Mouse (Mus musculus) yolk sac, embryonic 10.5 days (tissue): ENCODE measurements around the gene Smarcd2.

Experiments used
- DNase-seq: peaks from one replicate; pipeline ENCODE4 v3.0.0-alpha.2; 2017; ENCODE audit warnings: low spot score

Smarcd2 gene

GRCm38 (mm10) chr11:106274971-106275411 lies 2.2 kb upstream of the Smarcd2 start:
- peak; percentile 46 for DNase-seq

GRCm38 (mm10) chr11:106274374-106274773 lies 1.6 kb upstream of the Smarcd2 start:
- DNase-seq, result no peak

DNA sequence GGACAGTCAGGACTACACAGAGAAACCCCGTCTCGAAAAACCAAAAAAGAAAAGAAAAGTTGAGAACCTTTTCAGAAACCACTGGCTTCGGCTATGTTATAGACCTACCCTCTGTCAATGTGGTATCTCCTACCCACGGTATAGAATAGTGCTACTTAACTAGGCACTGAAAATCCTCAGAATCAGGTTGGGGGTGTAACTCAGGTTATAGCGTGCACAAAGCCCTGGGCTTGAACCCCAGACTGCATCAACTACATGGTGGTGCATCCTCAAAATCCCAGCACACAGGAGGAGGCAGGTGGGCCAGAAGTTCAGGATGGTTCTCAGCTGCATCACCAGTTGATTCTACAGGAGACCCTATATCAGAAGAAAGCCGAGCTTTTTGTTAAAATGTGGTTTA lies 1.0 kb upstream of the Smarcd2 start:
- DNase-seq, result no peak

DNA sequence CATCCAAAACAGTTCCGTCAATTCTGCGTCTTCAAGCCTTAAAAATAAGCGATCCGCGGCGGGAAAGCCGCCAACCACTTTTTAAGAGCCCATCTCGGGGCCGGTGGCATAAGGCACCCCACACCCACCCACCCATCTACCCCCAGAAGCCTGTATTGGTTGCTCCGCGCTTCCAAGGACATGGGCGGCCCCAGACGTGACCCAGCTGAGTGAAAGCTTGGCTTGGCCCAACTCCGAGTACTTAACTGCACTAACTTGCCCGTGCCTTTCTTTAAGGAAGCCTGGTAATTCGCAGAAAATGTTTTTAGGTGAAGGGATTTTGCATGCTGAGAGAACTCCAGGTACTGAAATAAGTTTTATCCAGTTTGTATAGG lies 526 bp upstream of the Smarcd2 start:
- DNase-seq, result no peak

DNA sequence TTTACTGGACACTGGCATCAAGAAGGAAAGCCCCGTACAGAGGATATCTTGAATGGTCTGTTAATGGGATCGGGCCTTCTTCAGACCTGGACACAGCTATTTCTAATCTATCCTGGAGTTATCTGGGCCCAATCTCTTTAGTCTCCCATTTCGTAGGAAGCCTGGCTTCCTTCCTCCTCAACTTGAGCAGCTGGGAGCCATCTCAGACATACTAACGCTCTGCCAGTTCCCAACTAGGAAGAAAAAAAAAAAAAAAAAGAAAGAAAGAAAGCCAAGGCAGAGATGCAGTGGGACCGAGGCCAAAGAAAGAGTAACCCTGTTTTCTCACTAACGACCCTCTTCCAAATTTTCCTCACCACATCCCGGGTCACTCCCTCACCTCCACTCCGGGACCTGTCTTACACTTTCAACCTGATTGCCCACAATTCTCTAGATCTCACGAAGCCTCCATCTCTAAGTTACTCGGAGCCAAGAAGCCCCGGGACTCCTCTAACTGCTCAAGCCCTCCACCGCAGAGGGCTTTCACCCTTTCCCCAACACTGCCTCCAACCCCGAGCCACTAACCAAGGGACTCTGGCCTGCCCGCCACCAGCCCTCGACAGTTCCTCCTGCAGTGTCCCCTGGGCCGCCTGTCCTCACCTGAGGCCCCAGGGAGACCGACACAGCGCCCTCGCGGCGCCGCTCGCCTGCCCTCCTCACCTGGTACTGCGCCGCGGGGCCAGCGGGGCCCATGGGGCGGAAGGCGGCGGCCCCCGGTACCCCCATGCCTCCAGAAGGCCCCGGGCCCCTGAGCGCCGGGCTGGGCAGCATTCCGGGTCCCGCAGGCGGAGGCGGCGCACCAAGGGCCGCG lies 753 bp downstream of the Smarcd2 start:
- DNase-seq, result no peak

- no peak for DNase-seq
Measured at GRCm38 (mm10) chr11:106271131-106271793, 1.5 kb downstream of the Smarcd2 start.

GRCm38 (mm10) chr11:106269060-106269431 lies 3.7 kb downstream of the Smarcd2 start:
- peak; percentile 17 for DNase-seq

DNA sequence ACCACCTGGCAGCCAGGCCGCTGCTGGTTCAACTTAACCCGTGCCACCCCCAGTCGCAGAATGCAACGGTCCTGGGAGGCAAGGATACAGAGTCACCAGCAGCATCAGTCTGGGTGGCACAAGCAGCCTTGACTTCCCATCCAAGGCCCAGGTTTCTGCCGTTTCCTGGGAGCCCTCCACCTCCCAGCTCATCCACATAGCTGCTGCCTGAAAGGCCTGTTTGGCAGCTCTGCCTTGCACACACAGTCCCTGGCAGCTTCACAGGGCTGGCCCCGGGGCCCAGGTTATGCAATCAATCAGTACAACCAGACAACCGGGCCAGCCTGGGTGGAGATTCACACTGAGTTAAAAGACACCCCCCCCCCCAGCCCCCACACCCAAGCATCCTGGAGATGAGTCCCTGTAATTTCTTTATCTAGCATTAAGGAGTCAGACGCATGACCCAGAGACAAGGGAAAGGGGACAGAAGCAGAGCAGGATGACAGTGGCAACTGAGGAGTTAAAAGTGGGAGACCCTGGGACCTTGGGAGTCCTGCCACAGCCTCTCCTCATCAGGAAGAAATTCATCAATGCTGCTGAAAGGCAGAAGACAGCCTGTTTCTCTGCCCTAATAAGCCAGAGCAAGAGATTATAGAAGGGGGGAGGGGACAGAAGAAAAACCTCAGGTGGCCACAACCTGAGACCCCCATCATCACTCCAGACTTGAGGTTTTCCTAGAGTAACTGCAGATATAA lies 4.3 kb downstream of the Smarcd2 start:
- DNase-seq, result peak; percentile 53

GRCm38 (mm10) chr11:106267871-106268270 lies 4.9 kb downstream of the Smarcd2 start:
- DNase-seq, result no peak

DNA sequence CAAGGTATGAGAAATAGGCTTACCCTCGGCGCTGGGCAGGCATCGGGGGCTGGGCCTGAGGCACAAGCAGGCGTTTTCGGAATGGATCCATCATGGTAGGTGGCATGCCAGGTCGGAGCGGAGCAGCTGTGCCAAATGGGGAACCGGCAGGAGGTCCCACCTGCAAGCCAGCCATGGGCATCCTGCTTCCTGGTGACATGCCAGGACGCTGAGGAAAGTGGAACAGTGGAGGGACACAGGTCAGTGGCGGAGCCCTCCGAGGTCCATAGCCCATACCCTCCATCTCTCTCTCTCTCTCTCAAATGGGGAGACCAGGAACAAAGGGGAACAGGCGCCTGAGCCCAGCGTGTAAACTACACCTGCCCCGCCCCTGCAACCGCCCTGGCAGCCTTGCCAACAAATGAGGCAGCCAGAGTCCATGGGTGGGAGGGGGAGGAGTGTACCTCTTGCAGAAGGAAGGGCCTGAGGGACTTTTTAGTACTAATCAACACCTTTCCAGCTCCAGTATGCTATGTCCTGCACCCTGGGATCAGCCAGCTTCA lies 5.4 kb downstream of the Smarcd2 start:
- DNase-seq, result no peak

GRCm38 (mm10) chr11:106266431-106266830 lies 6.3 kb downstream of the Smarcd2 start:
- DNase-seq, result no peak

DNA sequence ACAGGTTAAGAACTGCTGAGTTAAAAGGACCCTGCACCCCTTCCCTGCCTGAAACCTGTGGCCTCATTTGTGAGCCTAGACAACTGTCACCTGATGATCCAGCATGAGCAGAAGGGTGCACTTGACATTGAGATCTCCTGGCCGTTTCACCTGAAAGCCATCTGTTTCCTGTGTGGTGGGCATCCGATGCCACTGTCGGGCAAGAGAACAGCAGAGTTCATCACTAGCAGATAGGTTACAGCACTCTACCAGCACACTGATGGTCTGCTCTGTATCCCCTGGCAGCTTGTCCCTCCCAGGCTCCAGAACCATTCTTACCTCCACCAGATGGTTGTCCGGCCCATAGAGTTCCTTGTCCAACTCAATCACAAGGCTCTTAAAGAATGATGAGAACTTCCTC lies 7.2 kb downstream of the Smarcd2 start:
- no peak for DNase-seq

DNA sequence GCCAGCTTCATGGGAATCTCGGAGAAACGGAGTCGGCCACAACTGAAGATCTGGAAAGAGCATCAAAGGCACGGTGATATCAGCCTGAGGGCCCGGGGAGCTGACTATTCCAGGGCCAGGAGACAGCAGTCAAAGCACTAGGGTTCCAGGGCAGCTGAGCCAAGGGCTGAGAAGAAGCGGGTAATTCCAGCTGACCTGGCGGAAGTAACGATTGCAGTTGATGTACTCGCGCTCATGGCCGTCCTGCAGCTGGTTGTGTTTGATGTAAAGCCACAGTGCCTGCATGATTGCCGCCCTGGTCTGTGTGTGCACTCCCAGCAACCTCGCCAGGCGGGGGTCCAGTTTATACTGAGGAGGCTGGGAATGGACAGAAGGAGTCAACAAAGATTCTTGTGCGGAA lies 7.8 kb downstream of the Smarcd2 start:
- DNase-seq, result no peak

- DNase-seq, result no peak
Measured at GRCm38 (mm10) chr11:106263963-106264362, 8.8 kb downstream of the Smarcd2 start.

DNA sequence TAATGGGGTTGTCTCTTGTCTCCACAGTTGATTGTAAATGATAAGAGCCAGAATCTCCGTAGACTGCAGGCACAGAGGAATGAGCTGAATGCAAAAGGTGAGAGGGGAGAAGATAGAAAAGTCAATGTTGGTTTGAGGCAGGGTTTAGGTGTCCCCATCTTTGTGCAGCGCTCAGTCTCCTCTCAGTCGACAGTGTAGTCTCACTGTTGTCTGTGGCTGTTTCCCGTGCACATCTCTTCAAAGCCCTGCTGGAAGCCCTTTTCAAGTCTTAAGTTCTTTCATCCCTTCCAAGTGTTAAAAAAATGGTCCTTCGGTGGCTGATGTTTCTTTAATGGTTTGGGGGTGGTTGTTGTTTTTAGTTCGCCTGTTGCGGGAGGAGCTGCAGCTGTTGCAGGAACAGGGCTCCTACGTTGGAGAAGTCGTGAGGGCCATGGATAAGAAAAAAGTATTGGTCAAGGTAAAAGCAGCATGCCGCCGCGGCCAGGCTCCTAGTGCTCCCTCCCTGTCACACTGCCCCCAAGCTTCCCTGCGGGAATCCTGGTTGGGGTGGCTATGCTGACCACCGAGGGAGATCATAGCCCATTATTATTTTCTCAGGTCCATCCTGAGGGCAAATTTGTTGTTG lies 11.8 kb downstream of the Smarcd2 start:
- no peak for DNase-seq

GRCm38 (mm10) chr11:106256775-106257174 lies 16.0 kb downstream of the Smarcd2 start:
- DNase-seq, result no peak

GRCm38 (mm10) chr11:106255685-106256451 lies 16.9 kb downstream of the Smarcd2 start, which contains the start of the genes Ftsj3 and Psmc5:
Gene Ftsj3, minus strand, starts transcription at chr11:106256079.
Gene Psmc5, plus strand, starts transcription at chr11:106256154.
- DNase-seq, result peak; percentile 96

- DNase-seq, result no peak
Measured at GRCm38 (mm10) chr11:106255174-106255573, 17.6 kb downstream of the Smarcd2 start.

DNA sequence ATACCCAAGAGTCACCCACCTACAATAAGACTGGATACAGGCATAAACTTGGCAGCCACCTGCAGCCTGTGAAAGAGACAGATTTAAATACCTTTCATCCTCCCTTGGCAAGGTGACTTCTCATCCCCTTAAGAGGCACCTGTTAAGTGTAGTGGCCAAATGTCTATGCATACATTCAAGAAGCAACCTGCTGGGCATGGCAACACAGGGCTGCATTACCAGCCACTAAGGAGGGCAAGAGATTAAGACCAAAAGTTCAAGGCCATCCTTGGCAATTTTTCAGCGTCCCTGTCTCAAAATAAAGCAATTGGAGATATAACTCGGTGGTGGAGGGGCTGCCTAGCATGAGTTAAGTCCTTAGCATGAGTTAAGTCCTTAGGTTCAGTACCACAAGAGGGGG lies 18.0 kb downstream of the Smarcd2 start:
- no peak for DNase-seq

GRCm38 (mm10) chr11:106249326-106249725 lies 23.4 kb downstream of the Smarcd2 start:
- DNase-seq, result peak; percentile 40

- no peak for DNase-seq
Measured at GRCm38 (mm10) chr11:106246834-106247233, 25.9 kb downstream of the Smarcd2 start.
